Mouse (Mus musculus): ENCODE measurements around the gene Psmd2.

DNA sequence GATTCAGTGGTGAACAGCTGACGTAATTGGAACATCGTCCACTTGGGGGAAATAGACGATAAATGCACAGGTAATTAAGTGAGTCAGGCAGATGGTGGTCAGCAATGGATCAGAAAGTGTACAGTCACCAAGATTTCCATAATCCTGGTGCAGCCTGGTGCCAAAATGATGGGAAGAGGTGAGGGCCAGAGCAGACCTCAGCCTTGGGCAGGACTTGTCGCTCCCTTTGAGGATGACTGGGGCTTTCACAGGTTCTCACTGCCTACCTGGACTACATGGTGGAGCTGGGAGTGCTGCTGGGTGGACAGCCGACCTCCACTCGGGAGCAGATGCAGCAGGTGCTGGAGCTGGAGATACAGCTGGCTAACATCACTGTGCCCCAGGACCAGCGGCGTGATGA lies 14.0 kb upstream of the Psmd2 start:
- TF ChIP-seq POLR2A (IDR thresholded peaks at IDR 0.05; ENCODE audit: low read depth, low read length) = no peak
- no peak for TF ChIP-seq CTCF (IDR thresholded peaks at IDR 0.05; ENCODE audit: extremely low read depth, insufficient read length, insufficient replicate concordance, low read depth, low read length)

Data from small intestine, adult 2 months (tissue).